Mouse (Mus musculus) liver, embryonic 16.5 days (tissue): ENCODE data around the gene Ccdc91. TPM values are rescaled to one million over a fixed set of nuclear protein-coding genes. Genes with fewer than 3 reads are reported as not detected.
A peak's percentile ranks its signal among the peaks of the same experiment; 100 is the strongest.

ENCODE experiments used
- ATAC-seq: fragments of 200-750 bp; cut with Nextera tagmentation; 2 replicates; pipeline ENCODE4 v1.8.0; 2017; ENCODE audit warnings: low read depth, mild to moderate bottlenecking, moderate number of reproducible peaks, moderate library complexity
- H3K27ac ChIP-seq: fragments of 300-500 bp; sonication (generic); 2 replicates; pipeline ENCODE4 v1.5.1; 2014; ENCODE audit warnings: mild to moderate bottlenecking, low read length
- H3K27me3 ChIP-seq: fragments of 300-500 bp; sonication (generic); 2 replicates; pipeline ENCODE4 v1.6.1; 2014; ENCODE audit warnings: low read depth, low read length, mixed read lengths; ENCODE audit not compliant: control insufficient read depth, insufficient read depth
- H3K36me3 ChIP-seq: fragments of 300-500 bp; sonication (generic); 2 replicates; pipeline ENCODE4 v1.6.1; 2014; ENCODE audit warnings: mild to moderate bottlenecking; ENCODE audit not compliant: control insufficient read depth, insufficient read depth
- H3K4me1 ChIP-seq: fragments of 300-500 bp; sonication (generic); 2 replicates; pipeline ENCODE4 v1.6.1; 2014; ENCODE audit warnings: low read depth, low read length, mixed read lengths; ENCODE audit not compliant: control insufficient read depth
- H3K4me2 ChIP-seq: fragments of 300-500 bp; sonication (generic); 2 replicates; pipeline ENCODE4 v1.6.1; 2014; ENCODE audit warnings: low read depth, low read length, mixed read lengths
- H3K4me3 ChIP-seq: fragments of 300-500 bp; sonication (generic); 2 replicates; pipeline ENCODE4 v1.5.1; 2014; ENCODE audit warnings: low read depth, mild to moderate bottlenecking, low read length
- H3K9ac ChIP-seq: fragments of 300-500 bp; sonication (generic); 2 replicates; pipeline ENCODE4 v1.6.1; 2014; ENCODE audit warnings: low read depth, low read length
- H3K9me3 ChIP-seq: fragments of 300-500 bp; sonication (generic); replicated peaks from 2 replicates; pipeline ENCODE4 v1.6.1; 2016; ENCODE audit warnings: low read length; ENCODE audit not compliant: control insufficient read depth
- WGBS: fragments of 180-500 bp; shearing (Covaris S2); extraction: QIAGEN DNeasy Blood & Tissue Kit; methylation state at CpG from one replicate; pipeline ENCODE4 v1.1.7; 2014; ENCODE audit not compliant: insufficient replicate concordance; 5-methylcytosine and 5-hydroxymethylcytosine counted together
- polyA plus RNA-seq: library from polyadenylated mRNA; unstranded; fragments of >200 nt; fragmentation: Nextera tagmentation; extraction: Ambion mirVana; gene quantifications from 2 replicates; pipeline ENCODE4 v1.2.1, GENCODE M21; 2015

The Ccdc91 gene
- polyA plus RNA-seq = 5.8 and 6.1 TPM in 2 replicates

DNA sequence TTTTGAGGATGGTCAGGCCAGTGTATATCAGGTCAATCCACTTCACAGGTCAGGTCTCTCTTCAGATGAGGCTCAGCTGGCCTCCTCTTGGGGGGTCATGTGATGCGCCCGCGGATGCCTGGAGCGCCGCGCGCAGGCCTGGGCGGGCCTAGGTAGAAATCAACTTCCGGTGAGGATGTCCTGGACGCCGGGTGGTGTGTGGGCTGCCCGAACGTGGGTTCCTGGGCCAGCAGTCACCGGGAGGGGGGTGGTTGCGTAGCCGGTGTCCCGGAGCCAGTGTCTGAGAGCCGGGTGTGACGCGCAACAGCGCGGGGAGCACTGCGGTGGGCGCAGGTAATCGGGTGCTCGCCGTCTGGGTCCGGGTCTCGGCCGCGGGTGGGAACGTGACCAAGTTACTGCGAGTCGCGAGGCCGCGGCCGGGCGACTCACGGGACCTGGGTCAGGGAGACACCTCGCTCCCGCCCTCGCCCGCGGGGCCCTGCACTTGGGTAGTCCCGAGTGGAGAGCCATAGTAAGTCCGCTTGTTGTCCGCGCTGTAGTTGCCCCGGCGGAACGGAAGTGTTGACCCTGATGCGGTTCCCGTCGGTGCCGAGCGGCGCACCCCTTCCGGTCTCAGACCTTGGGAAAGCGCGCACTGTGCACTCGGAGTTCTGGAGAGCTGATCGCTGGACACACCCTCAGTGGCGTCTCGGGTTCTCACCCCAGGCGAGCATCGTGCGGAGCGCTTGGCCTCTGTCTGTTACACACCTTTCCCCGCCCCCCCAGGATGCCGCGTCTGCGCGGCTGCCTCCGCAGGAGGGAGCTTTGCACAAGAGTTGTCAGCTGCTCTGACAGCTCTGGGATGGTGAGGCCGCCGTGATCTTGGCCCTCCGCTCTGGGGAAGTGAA is at the start of gene Ccdc91:
Gene Ccdc91 (plus strand): TSS at position 102 of the 887 bp plus-strand sequence.
- peak within 1 kb of the TSS; percentile 67 for H3K4me2 ChIP-seq
- peak within 1 kb of the TSS; percentile 63 for H3K27ac ChIP-seq
- ATAC-seq = peak; percentile 93
- peak within 1 kb of the TSS; percentile 68 for H3K4me3 ChIP-seq
- under 1% methylated on average over 70 of the region's 78 CpGs for WGBS
- H3K9ac ChIP-seq = peak within 1 kb of the TSS; percentile 62
- no peaks in the 10 kb centered on the region for H3K36me3 ChIP-seq
- H3K9me3 ChIP-seq = no peaks in the 10 kb centered on the region
- peaks cover 3% of the 10 kb centered on the region for H3K4me1 ChIP-seq
- H3K27me3 ChIP-seq = no peaks in the 10 kb centered on the region

DNA sequence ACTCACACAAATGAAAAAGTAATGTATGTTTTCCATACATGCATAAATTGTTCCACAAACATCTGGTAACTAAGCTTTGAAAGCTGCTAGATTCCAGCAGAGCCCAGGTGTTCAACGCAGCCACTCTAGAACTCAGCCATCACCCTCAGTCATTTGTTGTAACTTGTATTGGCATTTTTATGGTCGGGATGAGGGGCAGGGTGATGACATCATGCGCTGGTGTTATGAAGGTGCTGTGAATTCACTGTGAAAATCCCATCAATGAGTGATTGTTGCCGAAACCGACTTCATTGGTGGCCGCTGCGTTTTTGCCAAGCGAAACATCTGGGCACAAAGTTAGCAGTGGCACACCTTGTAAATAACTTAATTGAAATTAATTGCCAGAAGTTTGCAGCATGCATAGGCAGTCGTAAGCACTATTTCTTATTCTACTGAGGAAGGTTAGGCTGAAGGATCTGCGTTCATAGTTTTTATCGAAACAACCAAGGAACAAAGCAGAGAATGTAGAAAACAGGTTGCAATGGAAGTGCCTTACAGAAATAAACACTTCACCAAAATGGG is 48.6 kb upstream of the Ccdc91 start:
- Histone ChIP-seq H3K36me3 (no peaks in the 10 kb centered on the region), H3K9me3 (no peaks in the 10 kb centered on the region), H3K9ac (no peak overlapping the region), H3K4me1 (no peaks in the 10 kb centered on the region), H3K27ac (no peak overlapping the region), H3K4me3 (no peak overlapping the region), H3K27me3 (no peaks in the 10 kb centered on the region), H3K4me2 (no peak overlapping the region)
- ATAC-seq = no peak
- WGBS = 72% methylated on average over 11 of the region's 11 CpGs

DNA sequence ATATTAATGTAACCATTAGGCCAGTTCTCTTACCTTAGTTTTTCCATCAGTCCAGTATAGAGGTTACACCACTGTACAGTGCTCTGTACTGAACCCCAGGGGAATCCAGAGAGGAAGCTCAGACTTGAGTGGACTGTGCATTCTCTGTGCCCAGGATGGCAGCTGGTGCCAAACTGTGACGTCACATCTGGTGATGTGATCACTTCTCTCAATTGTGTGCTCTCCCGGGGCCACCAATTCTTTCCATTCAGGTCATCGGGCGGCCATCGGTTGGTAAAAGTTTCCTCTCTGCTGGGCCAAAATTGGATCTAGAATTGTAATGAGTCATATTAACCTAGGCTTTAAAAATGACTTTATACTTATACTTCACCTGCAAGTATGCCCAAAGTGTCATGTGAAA is 19.9 kb upstream of the Ccdc91 start:
- no peak overlapping the region for H3K9ac ChIP-seq
- H3K9me3 ChIP-seq = no peaks in the 10 kb centered on the region; the same call in 1 of the 2 replicates
- ATAC-seq = no peak
- no peaks in the 10 kb centered on the region for H3K36me3 ChIP-seq
- no peak overlapping the region for H3K4me3 ChIP-seq
- no peaks in the 10 kb centered on the region for H3K27me3 ChIP-seq
- H3K4me2 ChIP-seq = no peak overlapping the region
- WGBS = 70% methylated on average over 5 of the region's 5 CpGs
- H3K4me1 ChIP-seq = no peaks in the 10 kb centered on the region
- H3K27ac ChIP-seq = no peak overlapping the region

DNA sequence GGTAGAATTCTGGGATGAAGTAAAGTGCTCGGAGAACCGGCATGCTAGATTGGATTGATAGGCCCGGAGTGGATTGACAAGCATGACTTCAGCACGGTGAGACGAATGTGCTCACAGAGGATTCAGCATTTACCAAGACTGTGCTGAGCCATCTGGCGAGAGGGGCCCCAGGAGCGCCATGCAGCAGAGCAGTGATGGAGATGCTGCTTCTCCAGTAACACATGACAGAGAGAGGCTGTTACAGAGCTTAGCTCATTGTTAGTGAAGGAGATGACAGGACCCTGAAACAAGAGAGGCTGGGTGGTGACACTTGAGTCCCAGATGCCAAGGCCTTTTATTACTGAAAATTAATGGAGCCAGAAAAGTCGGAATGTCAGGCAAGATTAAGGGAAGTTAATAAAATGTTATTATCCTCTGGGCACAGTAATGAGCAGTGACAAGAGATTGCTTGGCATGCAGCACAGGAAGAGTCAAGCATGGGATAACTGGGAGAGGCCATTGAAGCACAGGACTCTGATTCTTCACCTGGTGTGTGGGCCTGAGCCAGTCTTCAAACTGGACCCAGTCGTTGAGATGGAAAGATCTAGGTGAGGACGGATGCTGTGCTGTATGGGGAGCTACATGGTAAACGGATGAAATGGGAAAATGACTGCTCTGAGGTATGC is 16.9 kb upstream of the Ccdc91 start:
- no peaks in the 10 kb centered on the region for H3K9me3 ChIP-seq
- no peaks in the 10 kb centered on the region for H3K4me1 ChIP-seq
- 65% methylated on average over 11 of the region's 11 CpGs for WGBS
- no peak overlapping the region for H3K27ac ChIP-seq
- no peaks in the 10 kb centered on the region for H3K27me3 ChIP-seq
- no peaks in the 10 kb centered on the region for H3K36me3 ChIP-seq
- no peak overlapping the region for H3K4me2 ChIP-seq
- H3K4me3 ChIP-seq = no peak overlapping the region
- ATAC-seq = no peak
- H3K9ac ChIP-seq = no peak overlapping the region

DNA sequence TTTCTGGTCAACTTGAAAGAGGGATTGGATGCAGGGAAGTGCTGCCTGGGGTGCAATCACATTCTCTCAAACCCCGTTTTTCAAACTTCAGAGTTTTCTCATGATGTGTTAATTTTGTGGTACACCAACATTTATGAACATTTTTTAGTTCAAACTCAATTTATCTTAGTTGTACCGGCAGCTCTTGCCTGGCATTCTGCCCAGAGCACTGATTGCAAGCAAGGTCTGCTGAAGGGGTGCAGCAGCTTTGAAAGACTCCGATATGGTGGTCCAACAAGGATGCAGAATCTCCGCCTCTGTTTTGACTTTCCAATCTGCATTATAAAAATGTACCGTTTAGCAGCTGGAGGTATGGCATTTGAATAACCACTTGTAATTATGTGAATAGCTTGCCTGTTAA is 5.6 kb upstream of the Ccdc91 start:
- no peaks in the 10 kb centered on the region for H3K9me3 ChIP-seq

DNA sequence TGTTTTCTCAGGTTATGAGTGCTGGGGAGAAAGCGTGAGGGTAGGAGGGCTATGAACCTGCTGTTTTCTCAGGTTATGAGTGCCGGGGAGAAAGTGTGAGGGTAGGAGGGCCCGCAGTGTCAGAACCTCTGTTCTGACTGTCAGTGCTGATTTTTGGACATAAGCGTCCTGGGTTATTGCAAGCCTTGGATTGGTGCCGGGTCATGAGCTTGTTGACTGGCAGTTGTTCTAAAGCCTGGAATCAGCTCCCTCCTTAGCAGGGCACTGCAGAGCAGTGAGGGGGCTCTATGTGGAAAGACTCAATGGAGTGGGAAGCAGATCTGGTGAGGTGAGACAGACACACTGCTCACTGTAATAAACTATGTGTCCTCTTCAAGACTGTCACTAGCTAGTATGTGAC is 5.5 kb downstream of the Ccdc91 start:
- Histone ChIP-seq H3K9me3 (no peaks in the 10 kb centered on the region), H3K27ac (no peak overlapping the region), H3K27me3 (no peaks in the 10 kb centered on the region), H3K4me3 (no peak overlapping the region), H3K4me2 (no peak overlapping the region), H3K36me3 (no peaks in the 10 kb centered on the region), H3K9ac (no peak overlapping the region), H3K4me1 (peaks cover 3% of the 10 kb centered on the region)
- no peak for ATAC-seq
- whole genome bisulfite sequencing = 70% methylated on average over 5 of the region's 5 CpGs

More for the DNA sequence above, 5.6 kb upstream of the Ccdc91 start:
- no peaks in the 10 kb centered on the region for H3K4me1 ChIP-seq
- no peak overlapping the region for H3K4me3 ChIP-seq
- no peak overlapping the region for H3K27ac ChIP-seq
- H3K9ac ChIP-seq = no peak overlapping the region
- H3K36me3 ChIP-seq = no peaks in the 10 kb centered on the region
- H3K27me3 ChIP-seq = no peaks in the 10 kb centered on the region
- 41% methylated on average over 5 of the region's 5 CpGs for WGBS
- H3K4me2 ChIP-seq = no peak overlapping the region
- ATAC-seq = no peak

DNA sequence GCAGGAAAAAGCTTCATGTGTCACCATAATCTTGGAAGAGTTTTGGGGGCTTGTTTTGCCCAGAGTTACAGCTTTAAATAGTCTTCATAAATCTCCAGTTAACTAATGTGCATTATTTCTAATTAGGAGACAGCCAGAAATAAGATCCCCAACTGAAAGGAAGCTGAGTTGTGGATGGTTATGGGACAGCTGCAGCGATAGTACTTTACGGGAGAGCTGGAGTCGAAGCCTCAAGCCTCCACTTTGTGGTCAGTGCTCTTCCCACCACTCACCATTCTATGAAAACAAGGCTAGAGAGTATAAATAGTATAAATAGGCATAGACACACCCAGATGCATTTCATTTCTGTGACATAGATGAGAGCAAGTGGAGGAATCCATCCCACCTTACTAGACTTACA is 14.5 kb downstream of the Ccdc91 start:
- Histone ChIP-seq H3K4me2 (no peak overlapping the region), H3K27me3 (no peaks in the 10 kb centered on the region), H3K9me3 (no peaks in the 10 kb centered on the region), H3K4me1 (no peaks in the 10 kb centered on the region), H3K9ac (no peak overlapping the region), H3K36me3 (no peaks in the 10 kb centered on the region), H3K4me3 (no peak overlapping the region), H3K27ac (no peak overlapping the region)
- WGBS = 73% methylated on average over 3 of the region's 3 CpGs
- no peak for ATAC-seq

DNA sequence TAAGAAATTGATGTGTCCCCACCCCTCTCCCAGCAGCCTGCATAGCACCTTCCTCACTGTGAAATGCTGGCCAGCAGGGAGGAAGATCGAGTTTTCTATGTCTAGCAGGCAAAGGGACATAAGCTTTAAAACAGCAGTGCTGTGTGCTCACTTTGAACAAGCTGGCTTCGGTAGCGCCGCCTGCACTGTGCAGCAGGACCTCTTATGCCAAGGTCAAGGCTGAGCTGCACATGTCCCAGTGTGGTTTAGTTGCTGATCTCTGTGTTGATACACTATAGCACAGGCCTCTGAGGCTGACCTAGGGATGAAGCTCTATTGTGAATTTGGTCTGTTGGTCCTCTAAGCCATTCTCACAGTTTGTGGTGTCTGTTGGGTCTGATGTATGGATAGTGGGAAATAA is 16.9 kb downstream of the Ccdc91 start:
- WGBS = 68% methylated on average over 4 of the region's 4 CpGs
- H3K27me3 ChIP-seq = no peaks in the 10 kb centered on the region
- H3K9me3 ChIP-seq = no peaks in the 10 kb centered on the region
- no peaks in the 10 kb centered on the region for H3K36me3 ChIP-seq
- ATAC-seq = no peak
- H3K4me3 ChIP-seq = no peak overlapping the region
- H3K4me2 ChIP-seq = no peak overlapping the region
- H3K4me1 ChIP-seq = no peaks in the 10 kb centered on the region
- no peak overlapping the region for H3K9ac ChIP-seq
- no peak overlapping the region for H3K27ac ChIP-seq

DNA sequence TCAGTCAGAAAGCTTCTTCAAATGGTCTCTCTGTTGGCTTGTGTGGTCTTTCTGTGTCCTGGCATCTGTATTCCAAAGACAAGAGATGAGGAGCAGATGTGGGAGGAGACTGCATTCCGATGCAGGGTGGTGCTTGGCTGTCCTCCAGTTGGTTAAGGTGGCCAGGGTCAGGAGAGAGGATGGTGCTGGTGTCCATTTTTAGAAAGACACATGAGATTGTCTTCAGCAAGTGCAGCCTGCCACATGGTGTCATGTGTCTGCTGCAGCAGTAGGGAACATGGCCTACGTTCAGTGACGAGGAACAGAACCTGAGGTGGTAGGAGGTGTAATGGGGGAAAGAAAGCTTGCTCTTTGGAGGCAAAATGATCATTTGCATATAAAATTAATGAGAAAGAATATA is 25.8 kb downstream of the Ccdc91 start:
- H3K4me1 ChIP-seq = no peaks in the 10 kb centered on the region
- no peak overlapping the region for H3K4me3 ChIP-seq
- no peak overlapping the region for H3K27ac ChIP-seq
- no peak overlapping the region for H3K4me2 ChIP-seq
- ATAC-seq = no peak
- H3K9me3 ChIP-seq = no peaks in the 10 kb centered on the region
- H3K27me3 ChIP-seq = no peaks in the 10 kb centered on the region
- H3K9ac ChIP-seq = no peak overlapping the region
- 85% methylated on average over 3 of the region's 3 CpGs for WGBS
- no peaks in the 10 kb centered on the region for H3K36me3 ChIP-seq
